Mouse (Mus musculus) T-cell, adult 2 months (primary cell): ENCODE measurements around the gene Lig4.
A peak's percentile ranks its signal among the peaks of the same experiment; 100 is the strongest.

Source experiments
- DNase-seq: peaks from one replicate; pipeline ENCODE4 v3.0.0; 2022; ENCODE audit warnings: low spot score

Lig4 gene

DNA sequence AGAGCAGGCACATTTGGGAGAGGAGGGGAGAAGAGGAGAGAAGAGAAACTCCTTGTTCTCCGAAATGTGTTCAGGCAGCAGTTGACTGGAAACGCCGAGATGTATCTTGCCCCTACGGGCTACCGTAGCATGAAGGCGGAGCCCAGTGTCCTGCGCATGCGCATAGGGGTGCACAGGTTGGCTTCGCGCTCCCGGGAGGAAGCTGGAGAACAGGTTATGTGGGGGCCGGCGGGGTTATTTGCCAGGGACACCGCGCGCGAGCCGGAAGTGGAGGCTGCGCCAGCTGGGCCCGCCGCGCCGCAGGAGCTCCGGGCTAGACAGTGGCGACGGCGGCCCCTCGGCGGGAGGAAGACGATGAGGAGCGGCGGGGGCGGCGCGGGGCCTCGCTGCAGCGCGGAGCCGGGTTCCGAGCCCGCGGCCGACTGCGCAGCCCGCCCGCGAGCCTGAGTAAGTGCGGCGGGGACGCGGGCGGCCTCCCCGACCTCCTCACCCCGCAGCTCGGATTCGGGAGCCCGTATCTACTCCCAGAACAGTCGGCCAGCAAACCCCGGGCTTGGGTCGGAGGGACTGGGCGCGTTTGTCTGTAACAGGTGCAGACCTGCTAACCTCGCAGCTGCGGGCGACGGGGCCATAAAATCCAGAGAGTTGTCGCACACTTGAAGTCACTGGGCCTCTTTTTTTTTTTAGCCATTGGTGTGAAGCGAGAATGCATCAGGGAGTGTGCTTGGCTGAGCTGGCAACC, at the start of gene Lig4, which contains the start of gene Abhd13:
Gene Lig4 (minus strand): TSS at position 114 of the 742 bp plus-strand sequence.
Gene Abhd13 (plus strand): TSS at position 135 of the 742 bp plus-strand sequence.
- DNase-seq = peak; percentile 98

DNA sequence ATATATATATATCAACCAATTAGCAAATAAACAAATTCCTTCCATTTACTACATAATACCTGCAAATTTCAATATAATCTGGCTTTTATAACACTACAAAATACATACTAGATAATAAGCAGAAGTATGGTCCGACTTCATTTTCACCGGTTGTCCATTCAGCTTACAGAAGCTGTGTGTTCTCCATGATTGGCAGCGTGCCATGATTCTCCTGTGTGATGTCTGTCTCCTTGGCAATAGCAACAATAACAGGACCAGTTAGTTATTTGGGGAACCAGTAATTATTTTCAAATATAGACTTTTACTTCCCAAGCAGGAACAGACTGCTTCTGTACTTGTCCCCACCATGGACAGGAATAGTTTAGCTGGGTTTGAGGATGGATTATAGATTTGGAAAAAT, 39.7 kb upstream of the Lig4 start:
- no peak for DNase-seq

DNA sequence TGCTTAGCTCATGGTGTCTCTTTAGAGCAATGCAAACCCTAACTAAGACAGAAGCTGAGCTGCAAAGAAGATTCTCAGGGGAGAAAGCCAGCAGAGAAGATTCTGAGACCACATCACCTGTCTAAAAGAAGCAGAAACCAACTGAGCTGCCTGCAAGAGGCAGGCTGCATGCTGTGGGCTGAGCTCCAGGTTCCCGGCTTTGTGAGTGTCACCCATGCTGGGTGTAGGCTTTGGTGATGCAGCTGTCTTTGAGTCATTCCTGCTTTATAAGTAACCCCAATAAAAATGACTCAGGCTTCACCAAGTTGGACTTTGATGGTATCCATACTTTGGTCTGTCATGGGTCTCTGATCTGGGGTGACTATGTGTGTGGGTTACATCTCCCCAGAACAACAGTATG, 38.8 kb upstream of the Lig4 start:
- DNase-seq = no peak

DNA sequence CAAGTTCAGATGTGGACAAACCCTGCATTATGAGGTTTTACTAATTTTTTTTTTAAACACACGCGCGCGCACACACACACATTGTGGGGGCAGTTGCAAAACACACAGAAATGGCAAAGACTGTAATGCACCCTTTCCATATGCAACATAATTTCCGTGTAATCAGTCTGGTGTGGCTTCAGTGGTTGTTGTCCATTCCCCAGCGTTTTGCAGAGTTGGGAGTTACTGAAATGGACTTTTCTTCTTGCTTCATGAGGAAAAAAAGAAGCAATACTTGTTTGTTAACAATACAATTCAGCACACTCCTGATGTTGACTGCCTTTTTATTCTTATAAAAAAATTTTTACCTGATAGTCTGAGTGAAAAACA, 30.2 kb upstream of the Lig4 start:
- DNase-seq = no peak

DNA sequence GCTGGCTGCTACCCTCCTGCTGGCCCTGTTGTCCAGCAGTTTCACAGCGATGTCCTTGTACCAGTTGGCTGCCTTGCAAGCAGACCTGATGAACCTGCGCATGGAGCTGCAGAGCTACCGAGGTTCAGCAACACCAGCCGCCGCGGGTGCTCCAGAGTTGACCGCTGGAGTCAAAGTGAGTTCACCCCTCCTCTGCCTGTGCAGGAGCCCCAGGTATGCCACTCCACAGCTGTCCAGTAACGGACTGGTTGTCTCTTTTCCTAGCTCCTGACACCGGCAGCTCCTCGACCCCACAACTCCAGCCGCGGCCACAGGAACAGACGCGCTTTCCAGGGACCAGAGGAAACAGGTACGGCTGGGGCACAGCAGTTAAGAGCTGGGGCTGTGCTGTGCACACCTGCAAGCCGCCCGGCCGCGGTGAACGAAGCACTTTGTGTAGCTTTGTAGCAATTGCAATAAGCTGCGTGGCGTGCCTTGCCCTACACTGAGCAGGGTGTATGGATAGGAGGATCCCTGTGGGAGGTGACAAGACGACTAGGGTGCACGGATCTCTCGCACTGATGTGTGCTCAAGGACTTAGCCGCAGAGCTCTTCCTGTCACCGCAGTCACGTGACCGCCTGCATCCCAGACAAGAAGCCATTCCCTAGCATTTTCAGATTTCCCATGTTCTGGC, 29.6 kb upstream of the Lig4 start:
- DNase-seq = no peak

DNA sequence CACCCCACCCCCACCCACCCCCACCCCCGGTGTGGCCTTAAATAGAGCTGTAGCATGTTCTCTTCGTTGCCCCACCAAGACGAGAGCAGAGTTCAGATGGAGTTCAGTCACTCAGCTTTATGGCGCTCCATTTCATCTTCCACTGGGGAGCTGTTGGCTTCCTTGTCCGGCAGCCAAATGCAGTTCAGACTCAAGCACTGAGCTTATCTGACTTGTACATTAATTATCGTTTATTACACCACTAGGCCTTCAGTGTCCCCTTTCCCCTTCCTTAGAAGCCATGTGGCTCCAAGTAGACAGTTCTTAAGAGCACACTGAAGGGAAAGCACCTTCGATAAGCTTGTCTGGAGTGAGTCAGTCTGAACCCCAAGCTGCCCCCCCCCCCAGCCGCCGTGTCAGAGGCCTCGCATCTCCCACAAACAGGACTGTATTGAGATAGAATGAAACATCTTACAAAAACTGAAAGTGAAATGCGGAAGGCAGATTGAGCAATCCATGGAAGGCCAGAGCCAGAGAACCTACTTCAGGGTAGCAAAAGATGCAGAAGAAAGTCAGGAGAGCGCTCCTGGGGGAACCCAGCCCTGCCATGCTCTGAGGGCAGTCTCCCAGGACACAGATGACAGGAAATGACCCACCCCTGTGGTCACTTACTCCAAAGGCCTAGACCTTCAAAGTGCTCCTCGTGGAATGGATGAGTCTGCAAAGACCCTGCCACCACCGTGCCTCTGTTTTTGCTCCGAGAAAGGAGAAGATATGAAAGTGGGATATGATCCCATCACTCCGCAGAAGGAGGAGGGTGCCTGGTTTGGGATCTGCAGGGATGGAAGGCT, 28.9 kb upstream of the Lig4 start, which contains the start of gene Tnfsf13b:
Gene Tnfsf13b (plus strand): TSS at position 312 of the 830 bp plus-strand sequence.
- DNase-seq = no peak

DNA sequence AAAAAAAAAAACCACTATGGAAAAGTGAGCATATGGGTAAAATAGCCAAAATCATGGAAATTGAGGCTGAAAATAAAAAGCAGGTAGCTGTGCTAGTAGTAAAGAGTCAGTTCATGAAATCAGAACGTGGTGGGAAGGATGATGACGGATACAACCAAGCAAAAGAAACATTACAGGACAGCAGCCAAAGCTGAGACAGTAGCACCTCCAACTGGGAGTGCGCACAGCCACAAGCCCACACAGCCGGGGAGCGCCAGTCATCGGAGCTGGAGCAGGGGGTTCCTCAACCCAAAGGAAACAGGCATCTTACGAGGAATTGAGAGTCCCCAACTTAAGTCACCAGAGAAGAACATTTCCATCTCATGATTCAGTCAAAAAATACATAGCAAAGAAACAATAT, 26.6 kb upstream of the Lig4 start:
- DNase-seq = no peak

DNA sequence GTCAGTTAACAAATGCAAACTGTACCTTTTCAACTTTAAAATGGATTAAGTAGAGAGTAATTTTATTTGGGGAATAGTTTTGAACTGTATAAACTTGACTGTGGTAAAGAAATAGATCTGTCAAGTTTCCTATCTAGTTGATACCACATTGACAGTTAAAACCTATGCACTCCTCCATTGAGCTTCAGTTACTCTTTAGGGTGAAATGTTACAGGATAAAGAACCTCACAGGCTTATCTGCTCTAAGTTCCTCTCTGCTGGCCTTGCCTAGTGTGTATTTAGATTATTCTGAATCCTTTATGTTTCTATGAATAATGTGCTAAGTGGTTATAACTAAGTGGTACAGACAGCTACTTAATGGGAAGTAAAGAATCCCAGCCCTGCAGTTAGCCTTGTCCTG, 2.7 kb upstream of the Lig4 start:
- DNase-seq = no peak

DNA sequence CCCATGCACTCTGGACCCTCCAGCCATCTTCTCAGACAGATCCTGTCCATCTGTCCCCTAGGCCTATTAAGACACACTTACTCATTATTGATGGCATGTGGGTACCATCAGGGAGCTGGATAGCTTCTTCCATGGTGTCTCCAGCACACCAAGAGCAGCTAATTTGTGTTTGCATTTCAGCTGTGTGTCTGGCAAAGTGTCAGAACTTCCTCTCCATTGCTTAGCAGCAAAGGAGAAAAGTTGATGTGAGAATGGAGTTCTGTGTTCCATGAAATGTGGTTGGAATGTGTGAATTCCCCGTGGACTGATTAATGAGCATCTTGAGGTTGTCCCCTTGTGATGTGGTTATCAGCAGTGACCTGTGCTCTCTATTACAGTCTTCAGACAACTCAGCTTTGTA, 2.3 kb upstream of the Lig4 start:
- no peak for DNase-seq

DNA sequence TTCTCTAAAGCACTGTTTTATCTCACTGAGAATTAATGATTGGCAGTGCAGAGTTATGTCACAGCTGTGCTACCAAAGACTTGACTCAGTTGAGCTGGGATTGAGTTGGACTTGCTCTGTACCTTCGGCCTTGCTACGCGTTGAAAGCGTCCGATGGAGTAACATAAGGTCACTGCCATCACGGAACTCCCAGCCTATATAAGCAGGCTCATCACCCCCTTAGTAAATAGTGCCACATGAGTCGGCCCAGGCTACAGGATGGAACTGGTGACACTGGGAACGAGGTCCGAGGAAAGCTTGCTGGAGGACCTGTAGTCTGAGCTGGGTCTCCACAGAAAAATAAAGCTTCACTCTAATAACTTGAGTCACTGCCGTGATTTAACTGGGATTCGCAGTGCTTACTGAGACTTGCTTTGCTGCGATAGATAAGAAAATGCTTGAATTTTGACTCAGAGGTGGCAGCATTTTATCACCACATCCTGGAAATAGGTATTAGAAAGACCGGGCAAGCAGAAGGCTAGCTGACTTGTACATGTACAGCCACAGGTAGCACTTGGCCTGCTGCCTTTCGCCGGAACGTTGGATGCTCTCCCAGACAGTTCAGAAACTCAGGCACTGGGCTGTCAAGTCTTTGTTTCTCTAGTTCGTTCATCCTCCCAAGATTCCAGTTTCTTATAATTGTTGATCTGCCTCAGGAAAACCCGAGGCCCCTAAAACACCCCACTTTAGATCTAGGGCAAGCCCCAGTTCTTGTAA, 1.2 kb upstream of the Lig4 start:
- no peak for DNase-seq

DNA sequence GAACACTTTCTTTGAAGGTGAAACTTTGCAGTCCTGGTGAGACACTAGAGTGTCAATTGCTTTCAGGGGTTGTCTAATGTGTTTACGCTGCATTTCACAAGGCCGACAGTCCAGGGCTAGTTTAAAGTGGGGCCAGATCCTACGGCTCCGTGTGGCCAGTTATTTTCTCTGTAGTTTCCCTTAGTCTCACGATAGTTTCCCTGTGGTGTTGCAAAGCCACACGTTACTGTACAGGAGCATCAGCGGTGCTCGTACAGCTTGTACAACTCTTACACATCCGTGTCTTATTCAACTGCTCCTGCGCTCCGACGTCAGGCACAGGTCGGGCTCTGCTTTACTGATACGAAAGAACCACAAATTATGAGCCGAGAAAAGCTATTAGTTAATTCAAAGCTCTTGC, 470 bp downstream of the Lig4 start:
- no peak for DNase-seq

DNA sequence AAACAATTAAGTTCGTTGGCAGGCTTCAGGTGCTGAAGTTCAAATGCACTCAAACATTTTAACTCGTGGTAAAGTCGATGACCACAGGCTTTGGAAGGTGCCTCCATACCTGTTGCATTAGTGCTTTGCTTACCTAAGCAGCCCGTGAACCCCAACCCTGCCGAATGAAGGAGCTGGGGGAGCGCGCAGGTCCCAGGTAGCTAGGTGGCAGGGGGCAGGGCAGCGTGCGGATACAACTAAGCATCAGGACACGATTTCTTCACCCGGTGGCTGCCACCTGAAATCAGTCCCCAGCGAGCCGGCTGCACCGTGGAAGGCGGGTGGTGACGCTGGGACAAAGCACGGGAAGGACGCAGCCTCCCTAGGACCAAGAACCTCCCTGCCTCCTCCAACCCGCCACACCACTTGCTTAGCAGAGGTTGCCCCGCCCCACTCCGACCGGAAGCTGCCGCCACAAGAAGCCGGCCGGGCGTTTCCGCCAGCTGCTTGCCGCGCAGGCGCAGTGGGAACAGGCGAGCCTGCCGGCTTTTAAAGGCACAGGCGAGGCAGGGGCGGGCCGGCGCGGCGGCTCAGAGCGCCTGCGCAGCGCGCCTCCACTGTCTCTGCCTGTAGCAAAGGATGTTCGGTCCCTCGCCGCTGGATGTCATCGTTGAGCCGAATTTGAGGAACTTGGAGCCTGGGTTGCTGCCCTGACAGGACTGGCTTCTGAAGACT, 1.4 kb downstream of the Lig4 start:
- DNase-seq = peak; percentile 99

DNA sequence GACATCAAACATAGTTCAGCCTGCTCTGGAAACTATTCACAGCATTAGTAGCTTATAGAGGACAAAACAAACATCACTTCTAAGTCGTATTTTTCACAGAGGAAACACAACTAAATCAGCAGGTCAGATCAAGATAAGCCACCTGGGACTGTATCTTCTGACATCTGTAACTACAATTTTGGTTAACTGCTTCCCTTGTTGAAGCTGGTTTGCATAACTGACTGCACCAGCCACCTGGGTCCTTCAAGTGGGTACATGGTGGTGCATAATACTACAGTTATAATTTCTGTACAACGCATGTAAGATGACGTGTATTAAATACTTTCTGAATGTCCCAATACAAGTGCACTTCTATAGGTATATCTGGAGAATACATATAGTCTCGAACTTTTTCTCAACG, 2.2 kb downstream of the Lig4 start:
- DNase-seq = no peak

DNA sequence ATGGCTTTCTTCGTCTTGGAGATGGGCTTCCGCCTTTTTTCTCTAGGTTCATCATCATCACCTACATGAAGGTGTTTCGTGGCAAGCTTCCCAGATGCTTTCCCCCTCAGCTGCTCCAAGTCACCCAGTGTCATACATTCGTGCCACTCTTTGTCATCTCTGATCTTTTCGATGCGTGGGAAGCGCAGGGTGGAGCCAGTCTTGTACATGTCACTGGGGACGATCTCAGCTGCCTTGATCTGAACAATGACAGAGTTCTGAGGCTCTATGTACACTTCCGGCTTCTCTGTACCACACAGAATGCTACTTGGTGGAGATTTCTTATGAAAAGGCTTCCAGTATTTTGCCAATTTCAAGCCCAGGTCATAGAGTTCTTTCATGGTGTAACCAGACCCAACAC, 5.6 kb downstream of the Lig4 start:
- peak; percentile 50 for DNase-seq

DNA sequence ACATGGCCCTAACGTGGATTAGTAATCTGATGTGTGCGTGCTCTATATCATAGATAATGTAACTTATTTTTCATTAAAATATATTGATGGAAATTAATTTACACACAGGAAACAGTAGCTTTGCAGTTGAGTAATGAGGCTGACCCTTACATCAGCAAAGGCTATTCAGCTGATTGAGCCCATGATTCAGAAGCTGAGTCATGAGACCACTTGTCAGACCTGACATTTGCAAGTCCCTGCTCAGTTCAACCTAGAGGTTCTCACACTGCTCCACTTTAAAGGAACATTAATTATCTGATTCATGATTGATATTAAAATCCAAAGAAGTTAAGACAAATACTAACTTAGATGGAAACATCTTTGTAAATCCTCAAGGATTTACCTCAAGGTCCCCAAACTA, 17.6 kb downstream of the Lig4 start:
- no peak for DNase-seq

DNA sequence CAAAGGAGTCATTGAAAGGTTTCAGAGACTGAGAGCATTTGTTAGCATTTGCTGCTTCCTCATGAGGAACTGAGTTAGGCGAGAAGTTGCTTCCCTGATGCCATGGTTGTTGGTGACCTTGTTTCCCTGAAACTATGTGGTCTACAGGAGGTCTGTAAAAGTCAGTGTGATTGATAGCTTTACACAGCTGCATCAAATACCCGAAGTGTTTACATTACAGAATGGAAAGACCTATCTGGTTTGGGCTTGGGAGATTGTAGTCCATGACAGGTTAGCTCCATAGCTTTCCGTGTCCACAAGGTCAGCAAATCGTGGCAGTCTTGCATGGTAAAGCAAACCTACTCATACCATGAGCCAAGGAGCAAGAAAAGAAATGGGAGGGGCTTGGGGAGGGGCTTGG, 19.1 kb downstream of the Lig4 start:
- DNase-seq = no peak

DNA sequence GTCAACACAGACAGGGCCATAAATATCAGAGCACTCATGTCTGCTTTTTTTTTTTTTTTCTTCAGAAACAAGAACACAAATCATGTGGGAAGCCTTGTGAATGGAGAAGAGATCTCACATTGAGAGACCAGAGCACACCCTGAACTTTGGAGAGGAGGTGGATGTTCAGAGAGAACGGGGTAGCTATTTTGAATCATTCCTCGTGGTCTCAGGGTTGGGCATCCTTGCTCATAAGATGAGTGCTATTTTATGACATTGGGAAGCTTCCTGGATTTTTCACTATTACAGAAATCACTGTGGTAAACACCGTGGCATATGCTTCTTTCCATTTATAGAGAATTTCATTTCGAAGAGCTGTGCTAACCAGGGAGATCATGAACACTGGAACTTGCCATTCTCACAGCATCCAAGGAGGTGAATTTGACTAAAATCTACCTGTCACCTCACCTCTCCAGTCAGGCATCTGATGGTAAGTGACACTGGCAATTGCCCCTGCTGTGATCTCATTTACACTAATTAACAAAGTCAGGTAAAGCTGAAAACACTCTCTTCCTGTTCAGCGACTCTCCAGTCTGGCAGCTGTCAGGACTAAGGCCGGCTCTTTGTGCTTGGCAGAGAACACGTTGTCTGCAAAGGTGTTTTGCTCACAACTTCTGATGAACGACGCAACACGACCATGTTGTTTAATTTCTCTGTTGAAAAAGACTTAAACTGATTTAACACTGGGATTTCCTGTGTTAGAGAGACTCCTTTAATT, 28.2 kb downstream of the Lig4 start:
- no peak for DNase-seq

DNA sequence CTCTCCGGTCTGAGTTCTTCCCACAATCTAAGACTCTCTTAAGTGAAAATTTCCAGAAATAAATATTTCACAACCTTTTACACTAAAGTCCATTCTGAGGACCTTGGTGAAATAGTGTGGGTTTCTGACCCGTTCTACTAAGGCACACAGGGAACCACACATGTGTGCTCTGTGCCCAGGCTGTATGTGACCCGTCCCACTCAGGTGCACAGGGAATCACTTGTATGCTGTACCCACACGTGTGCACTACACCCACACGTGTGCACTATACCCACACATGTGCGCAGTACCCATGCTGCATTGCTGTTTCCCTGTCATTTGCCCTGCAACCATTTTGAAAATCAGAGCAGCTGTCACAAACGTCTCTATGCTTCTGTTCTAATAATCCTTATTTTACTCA, 41.9 kb downstream of the Lig4 start:
- no peak for DNase-seq

DNA sequence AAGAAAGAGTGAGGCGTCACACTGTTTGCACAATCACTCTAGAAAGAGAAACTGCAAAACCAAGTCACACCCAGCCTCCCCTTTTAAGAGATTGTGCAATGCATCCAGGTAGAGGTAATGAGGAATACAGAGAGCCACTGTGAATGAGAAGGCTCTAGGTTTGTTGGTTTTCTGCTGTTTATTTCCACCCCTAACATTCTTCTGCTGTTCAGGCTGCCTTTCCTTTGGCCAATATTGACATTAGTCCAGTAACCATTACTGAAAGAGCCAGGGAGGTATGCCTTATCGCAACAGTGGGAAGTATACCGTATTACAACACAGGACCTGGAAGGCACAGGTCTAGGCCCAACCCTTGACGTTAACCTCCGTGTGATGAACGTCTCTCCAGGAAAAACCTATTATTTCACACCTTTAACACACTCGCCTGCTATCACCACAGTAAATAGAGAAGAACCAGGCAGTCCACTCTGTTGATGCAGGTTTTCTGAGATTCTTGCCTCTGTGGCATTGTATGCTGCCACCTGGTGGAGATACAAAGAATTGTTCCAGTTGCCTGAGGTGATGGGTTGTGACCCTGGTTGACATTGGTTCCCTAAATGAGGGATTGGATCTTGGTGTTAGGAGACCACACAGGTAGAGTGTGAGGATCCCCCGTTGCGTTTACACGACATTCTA, 42.5 kb downstream of the Lig4 start:
- DNase-seq = no peak

DNA sequence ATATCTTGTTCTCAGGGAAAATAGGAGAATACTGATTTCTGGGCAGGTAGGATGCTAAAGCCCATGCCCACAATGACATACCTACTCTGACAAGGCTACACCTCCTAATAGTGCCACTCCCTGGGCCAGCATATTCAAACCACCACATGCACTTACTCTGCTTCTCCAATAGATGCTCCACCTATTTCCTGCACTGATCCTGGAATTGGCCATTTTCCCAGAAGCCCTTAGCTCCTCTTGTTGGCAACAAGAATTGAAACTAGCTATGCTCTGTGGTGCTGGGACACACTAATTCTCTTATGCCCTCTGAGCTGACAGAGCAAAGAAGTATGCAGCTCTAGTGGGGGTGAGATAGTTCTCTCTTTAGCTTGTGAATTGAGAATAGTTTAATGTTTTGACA, 44.8 kb downstream of the Lig4 start:
- DNase-seq = no peak
